Mouse (Mus musculus) liver, embryonic 14.5 days (tissue): ENCODE data around the gene Nup85.

ENCODE experiments used
- CTCF ChIP-seq: IDR thresholded peaks from 2 replicates; pipeline ENCODE4 v1.5.1; 2016; ENCODE audit warnings: antibody characterized with exemption, low read depth, control low read depth
- EP300 ChIP-seq: IDR thresholded peaks from 2 replicates; pipeline ENCODE4 v1.6.1; 2016; ENCODE audit warnings: antibody characterized with exemption, low read depth

DNA sequence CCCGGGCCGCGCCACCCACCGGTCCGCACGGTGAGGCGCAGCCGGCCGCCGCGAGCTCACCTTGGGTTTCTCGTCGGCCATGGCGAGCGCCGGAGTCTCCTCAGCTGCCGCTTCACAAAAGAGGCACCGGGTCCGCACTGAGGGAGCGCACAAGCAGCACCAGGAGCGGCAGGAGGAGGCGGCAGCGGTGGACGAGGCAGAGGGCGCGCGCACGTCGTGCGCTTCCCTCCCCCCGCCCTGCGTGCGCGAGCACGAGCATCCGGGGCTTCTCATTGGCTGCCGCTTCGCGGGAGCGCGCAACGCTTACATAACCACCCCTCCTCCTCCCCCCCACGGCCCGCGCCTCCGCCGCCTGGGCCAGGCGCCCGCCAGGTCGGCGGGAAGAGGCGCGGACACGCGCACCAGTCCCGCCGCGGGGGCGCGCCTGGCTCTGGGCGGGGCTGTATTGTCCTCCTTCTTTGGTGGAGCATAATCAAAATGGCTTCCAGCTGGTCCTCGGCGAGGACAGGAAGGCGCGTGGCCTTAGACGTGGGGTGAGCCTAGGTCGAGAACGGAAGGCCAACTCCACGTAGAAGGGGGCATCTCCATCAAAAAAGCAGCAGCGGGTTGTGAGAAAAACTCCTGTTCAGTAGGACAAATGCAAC, 28.1 kb upstream of the Nup85 start, which contains the start of gene Sumo2:
- TF ChIP-seq CTCF (no peak), EP300 (no peak)
